Mouse (Mus musculus) inflammation-experienced regulatory T-cells (primary cell): ENCODE data around the gene Apol10a. TPM values are rescaled to one million over a fixed set of nuclear protein-coding genes. Genes with fewer than 3 reads are reported as not detected.

Experiments used
- polyA plus RNA-seq, 2 experiments: library from polyadenylated mRNA; unstranded; fragments of 100-300 nt; shearing (Covaris generic); gene quantifications; one replicate each; pipeline ENCODE4 v1.2.1; 2017

Apol10a gene
- polyA plus RNA-seq = under 1 TPM; 0.35 to 0.67 TPM

DNA sequence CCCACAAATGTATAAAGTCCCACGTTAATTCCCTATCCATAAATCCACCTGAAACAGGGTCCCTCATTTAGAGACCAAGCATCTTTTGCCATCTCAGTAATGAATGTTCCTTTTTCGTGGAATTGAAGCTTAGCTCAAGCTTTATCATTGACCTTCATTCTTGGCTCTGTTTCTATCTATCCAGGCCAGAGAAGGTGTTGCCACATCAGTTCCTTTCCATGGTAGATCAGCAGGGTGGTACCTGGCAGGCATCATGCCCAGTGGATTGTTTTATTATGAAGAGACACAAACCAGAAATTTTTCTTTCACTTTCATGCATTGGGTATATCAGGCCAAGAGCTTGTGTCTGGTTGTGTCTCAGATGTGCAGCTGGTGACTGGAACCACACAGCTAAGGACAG, at the start of gene Apol10a:
Apol10a (plus strand) TSS at position 355 of the 400 bp plus-strand sequence.

DNA sequence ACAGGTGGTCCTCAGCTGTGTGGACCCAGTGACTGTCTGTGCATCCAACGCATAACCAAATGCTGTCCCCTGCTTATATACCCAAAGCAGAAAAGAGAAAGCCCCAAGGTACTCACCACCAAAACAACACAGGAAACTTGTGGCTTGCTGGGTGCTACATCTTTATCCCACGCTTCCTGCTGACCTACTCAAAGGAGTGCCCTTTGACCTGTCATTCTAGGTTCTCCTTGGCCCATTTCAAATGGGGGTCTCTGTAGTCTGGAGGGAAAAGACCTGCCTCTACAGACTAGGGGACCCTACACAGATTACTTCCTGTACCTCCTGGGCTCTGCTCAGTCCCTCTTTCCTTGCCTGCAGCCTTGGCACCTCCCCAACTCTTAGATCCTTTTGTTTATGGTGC, 29.5 kb upstream of the Apol10a start, which contains the start of gene Apol7b:
Apol7b (minus strand) TSS at position 101 of the 400 bp plus-strand sequence.

DNA sequence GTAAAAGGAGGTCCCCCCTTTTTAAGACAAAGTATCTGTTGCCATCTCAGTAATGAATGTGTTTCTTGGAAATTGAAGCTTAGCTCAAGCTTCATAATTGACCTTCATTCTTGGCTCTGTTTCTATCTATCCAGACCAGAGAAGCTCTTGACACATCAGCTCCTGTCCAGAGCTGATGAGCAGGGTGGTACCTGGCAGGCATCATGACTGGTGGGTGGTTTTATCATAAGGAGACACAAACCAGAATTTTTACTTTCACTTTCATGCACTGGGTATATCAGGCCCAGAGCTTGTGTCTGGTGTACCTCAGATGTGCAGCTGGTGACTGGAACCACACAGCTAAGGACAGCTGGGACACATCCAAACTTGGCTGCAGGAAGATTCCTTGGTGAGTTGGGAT, 31.1 kb downstream of the Apol10a start, which contains the start of gene Apol11a:
Apol11a (plus strand) TSS at position 306 of the 400 bp plus-strand sequence.

DNA sequence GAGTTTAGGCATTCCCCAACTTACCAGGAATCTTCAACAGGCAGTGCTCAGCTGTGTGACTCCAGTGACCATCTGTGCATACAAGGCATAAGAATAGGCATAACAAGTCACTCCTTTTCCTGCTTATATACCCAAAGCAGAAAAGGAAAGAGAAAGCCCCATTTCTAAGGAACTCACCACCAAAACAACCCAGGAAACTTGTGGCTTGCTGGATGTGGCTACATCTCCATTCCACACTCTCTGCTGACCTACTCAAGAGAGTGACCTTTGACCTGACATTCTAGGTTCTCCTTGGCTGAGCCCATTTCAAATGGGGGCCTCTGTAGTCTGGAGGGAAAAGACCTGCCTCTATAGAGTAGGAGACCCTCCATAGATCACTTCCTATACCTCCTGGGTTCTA, 56.4 kb downstream of the Apol10a start, which contains the start of gene Apol7c:
Apol7c (minus strand) TSS at position 101 of the 400 bp plus-strand sequence.

Other genes with a start within 250 kb of the Apol10a start
- 1 to 10 TPM in 1 of 2 experiments, under 1 TPM in 1; 0.35 to 3.7 TPM for gene Rbfox2, start 170.0 kb upstream of the Apol10a start, polyA plus RNA-seq
- gene Apol7a, start 77.9 kb upstream of the Apol10a start, polyA plus RNA-seq = under 1 TPM in 1 of 2 experiments, not detected in 1; 0.34 TPM
- 10 to 100 TPM in 1 of 2 experiments, 1 to 10 TPM in 1; 8.1 to 16.1 TPM for gene Apol9a, start 65.9 kb upstream of the Apol10a start, polyA plus RNA-seq
- gene Apol7b, start 29.6 kb upstream of the Apol10a start, polyA plus RNA-seq = 1 to 10 TPM in 1 of 2 experiments, under 1 TPM in 1; 0.24 to 2.2 TPM
- not detected for gene Apol11a, start 31.2 kb downstream of the Apol10a start, polyA plus RNA-seq
- gene Apol7c, start 56.3 kb downstream of the Apol10a start, polyA plus RNA-seq = under 1 TPM; 0.17 to 0.43 TPM
- not detected for gene 1700025B11Rik, start 84.8 kb downstream of the Apol10a start, polyA plus RNA-seq
- 1 to 10 TPM; 2.2 to 6.8 TPM for gene Apol10b, start 119.1 kb downstream of the Apol10a start, polyA plus RNA-seq
- gene Gm36245, start 122.2 kb downstream of the Apol10a start, polyA plus RNA-seq = not detected
- gene Apol11b, start 166.2 kb downstream of the Apol10a start, polyA plus RNA-seq = 1 to 10 TPM in 1 of 2 experiments, under 1 TPM in 1; 0.19 to 1.2 TPM
- gene Apol7e, start 221.8 kb downstream of the Apol10a start, polyA plus RNA-seq = 100 to 1,000 TPM in 1 of 2 experiments, 10 to 100 TPM in 1; 85.6 to 183 TPM